Mouse (Mus musculus): ENCODE results near the gene Zdhhc16.
"Not testable (repeated sequence)": the region's sequence is repeated elsewhere in the genome, so short reads cannot be mapped to it uniquely, and the experiment has no call there.

Zdhhc16 gene

DNA sequence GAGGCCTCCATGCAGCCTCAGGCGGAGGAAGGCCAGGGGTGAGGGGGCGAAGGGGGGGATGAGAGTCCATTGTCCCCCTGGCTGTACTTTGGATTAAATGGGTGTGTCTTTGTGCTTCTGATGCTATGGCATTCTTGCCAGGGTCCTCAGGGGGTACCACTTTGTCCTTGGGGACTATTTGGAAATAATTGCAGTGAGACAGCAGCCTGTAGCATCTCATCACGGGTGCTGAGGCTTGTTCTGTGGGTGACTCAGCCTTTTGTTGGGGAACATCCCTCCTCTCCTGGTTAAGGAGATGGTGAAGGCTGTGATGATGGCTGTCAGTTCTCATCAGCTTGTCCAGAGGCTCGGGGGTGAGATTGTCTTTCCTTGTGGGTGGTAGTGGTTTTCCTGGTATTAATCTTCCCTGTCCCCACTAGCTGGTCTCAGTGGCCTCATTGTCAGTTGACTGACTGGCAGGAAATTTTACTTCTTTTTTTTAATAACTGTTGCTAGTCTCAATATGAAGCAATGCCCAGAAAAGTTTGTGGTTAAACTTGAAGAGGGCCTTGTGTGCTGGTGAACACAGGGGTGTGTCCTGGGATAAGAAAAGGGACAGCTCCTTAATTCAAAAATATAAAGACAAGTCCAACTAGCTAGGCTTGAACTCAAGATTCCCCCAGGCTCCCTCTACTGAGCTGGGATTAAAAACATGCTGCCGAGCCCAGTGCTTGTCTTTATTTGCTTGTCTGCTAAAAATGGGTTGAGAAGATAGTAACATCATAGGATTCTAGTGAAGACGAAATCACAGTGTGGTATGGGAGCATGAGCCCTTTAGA, 19.3 kb upstream of the Zdhhc16 start:
- DNase-seq (ENCODE audit: low spot score): no peak

DNA sequence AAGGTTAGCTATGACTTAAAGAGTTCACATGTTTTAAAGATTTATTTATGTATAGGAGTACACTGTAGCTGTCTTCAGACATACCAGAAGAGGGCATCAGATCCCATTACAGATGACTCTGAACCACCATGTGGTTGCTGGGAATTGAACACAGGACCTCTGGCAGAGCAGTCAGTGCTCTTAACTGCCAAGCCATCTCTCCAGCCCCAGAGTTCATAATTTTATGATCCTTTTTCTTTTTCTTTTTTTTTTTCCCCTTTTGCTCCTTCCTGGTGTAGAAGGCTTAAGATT, 18.7 kb upstream of the Zdhhc16 start:
- DNase-seq (ENCODE audit: low spot score): not testable (repeated sequence)

DNA sequence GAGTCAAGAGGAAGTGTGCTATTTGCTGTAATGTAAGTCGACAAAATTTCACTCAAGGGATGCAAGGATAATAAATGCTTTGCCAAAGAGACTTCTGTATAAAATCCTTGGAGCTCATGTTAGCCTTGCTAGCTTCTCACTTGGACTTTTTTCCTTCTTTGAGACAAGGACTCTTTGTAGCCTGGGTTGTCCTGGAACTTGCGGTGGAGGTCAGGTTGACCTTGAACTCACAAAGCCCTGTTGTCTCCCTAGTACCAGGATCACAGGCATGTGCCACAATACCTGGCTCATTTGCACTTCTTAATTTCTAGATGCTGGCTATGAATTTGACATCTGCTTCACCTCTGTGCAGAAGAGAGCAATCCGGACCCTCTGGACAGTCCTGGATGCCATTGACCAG, 18.0 kb upstream of the Zdhhc16 start:
- DNase-seq (ENCODE audit: low spot score): no peak

DNA sequence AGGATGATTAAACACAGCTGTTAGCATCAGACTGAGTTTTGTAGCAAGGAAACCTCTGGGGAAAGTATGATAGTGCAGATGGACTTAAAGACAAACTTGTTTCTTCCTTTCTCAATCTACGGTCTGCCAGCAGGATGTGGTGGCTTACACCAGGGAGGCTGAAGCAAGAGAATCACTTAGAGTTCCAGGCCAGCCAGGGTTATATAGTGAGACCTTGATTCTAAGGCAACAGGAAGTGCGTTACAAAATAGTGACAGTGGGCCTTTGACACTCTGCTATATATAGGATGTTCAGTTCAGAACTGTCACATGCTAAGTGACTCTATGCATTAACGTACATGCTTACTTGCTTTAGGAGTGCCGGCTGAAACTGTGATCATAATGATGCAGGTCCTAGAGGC, 16.4 kb upstream of the Zdhhc16 start:
- no peak for DNase-seq (ENCODE audit: low spot score)

GRCm38 (mm10) chr19:41919471-41919870, 13.8 kb upstream of the Zdhhc16 start:
- no peak for DNase-seq (ENCODE audit: low spot score)

GRCm38 (mm10) chr19:41920412-41921067, 12.7 kb upstream of the Zdhhc16 start:
- no peak for DNase-seq (ENCODE audit: low spot score)

- DNase-seq (ENCODE audit: low spot score): peak; percentile 7
Observed at GRCm38 (mm10) chr19:41932686-41933085, 594 bp upstream of the Zdhhc16 start.

DNA sequence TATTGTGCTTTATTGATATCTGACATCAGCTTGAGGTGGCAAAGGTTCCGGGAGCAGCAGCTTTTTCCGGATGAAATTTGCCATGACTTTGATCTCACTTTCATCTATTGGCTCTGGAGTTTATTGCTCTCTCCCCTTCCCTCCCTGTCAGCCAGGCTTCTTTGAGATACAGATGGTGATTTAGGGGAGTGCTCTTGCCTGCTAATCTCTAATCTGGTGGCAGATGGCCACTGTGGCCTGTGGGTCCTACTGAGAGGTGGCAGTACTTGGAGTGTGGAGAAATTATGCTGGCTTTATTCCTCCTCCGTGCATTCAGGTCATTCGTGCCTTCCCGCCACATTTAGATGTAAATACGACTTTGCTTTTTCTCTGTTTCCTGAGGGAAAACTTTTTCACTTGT, 844 bp downstream of the Zdhhc16 start:
- DNase-seq (ENCODE audit: low spot score): no peak

DNA sequence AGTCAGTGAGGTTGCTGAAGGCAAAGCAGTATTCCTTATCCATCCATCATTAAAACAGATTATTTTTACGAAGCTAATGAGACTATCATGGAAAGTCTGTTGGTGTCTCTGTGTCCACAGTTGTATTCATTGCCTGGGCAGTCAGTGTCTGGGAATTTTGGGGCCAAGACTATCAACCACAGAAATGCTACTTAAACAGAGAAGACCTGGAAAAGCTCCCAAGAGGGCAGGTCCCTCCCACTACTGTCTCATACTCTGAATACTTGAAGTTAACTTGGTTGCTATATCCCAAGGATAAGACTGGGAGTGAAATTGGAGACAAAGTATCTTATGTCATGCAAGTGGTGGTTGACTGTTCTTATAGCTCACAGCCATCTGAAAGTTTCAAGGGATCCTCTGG, 2.6 kb downstream of the Zdhhc16 start:
- no peak for DNase-seq (ENCODE audit: low spot score)

GRCm38 (mm10) chr19:41938539-41938938, 5.3 kb downstream of the Zdhhc16 start:
- DNase-seq (ENCODE audit: low spot score): no peak

DNA sequence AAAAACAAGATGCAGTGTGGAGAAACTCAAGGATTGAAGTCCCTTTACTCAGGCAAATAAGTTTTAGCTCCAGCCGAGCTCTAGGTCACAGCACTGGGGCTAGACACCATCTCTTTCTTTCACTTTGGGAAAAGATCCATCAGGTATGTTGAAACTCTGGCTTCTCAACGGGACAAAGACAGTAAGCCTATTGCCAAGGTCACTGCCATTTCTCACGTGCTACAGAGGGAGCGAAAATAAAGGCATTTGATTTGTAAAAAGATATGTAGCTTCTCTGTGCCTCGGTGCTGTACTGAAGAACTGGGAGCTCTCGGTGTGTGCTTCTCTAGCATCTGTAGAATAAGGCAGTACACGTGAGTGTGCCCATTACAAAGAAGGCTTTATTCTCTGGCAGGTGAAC, 10.6 kb downstream of the Zdhhc16 start:
- DNase-seq (ENCODE audit: low spot score): no peak

DNA sequence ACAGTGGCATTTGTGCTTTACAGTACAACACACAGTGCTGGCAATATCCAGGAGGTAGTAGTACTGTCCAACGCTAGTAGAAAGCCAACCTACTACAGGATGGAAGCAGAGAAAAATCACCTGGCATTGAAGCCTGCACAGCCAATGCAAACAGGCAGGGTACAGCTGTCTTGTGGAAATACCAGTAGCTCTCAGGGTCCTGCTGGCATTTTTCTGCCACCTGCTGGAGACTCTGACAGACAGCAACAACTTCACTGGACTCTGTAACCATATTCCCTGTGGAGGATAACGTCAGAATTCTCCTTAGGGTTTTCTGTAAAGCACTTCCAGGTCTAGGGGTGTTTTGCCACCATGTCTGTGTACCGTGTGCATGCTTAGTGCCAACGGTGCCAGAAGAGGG, 19.0 kb downstream of the Zdhhc16 start:
- no peak for DNase-seq (ENCODE audit: low spot score)

DNA sequence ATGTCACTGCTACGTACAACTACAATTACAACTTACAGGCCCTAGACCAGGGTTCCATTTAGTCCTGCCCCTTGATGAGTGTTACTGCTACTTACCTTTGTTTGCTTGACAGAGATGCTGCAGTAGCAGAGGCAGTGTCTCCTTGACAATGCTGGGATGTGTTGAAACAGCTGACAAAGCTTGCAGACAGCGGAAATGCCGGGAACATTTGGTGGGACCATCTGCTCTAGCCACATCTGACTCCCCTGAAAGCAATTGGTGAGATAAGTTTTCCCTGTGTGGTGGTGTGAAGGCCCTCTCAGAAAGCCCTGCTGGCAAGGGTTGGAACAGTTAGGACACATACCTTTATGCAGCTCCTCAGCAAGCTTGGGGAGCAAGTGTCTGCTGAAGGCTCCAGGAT, 20.3 kb downstream of the Zdhhc16 start:
- DNase-seq (ENCODE audit: low spot score): no peak

DNA sequence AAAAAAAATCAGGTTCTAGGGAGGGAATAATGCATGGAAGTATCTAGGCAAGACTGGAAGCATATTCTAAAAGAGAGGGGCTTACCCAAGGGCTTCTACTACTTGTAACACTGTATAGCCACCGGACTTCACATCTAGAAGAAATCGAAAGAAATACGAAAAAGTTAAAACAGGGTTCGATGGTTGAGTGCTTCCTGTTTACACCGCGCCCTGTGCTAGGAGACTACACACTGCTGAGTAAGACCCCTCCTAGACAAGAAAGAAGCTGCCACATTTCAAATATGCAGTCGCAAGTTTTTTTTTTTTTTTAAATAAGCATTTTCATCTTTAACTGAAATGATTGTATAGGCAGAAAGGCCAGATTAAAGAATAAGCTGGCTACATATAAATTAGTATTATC, 36.3 kb downstream of the Zdhhc16 start:
- no peak for DNase-seq (ENCODE audit: low spot score)

GRCm38 (mm10) chr19:41973891-41974794, 40.9 kb downstream of the Zdhhc16 start:
- DNase-seq (ENCODE audit: low spot score): no peak

GRCm38 (mm10) chr19:41980422-41980818, 47.1 kb downstream of the Zdhhc16 start:
- no peak for DNase-seq (ENCODE audit: low spot score)

- peak; percentile 99 for DNase-seq (ENCODE audit: low spot score)
Observed at GRCm38 (mm10) chr19:41980819-41981594, 47.7 kb downstream of the Zdhhc16 start, which contains the start of gene Mms19. Gene Mms19, minus strand, starts transcription at chr19:41981157.

DNA sequence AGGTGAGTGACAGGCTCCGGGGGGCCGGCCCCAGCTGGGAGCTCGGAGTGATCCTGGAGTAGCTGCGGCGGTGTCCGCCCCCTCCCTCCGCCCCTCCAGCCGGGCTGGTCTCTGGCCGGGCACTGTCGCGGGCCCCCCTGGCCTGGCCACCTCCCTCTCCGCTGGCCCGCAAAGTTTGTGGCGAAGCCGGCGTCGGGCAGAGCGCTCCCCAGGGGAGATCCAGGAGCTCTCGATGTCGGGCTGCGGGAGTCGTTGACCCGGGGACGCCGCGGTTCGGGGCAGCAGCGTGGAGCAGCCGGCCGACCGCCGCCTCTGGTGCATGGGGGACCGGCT, 48.3 kb downstream of the Zdhhc16 start, which contains the start of gene Ubtd1:
Gene Ubtd1, plus strand, starts transcription at position 169 of the 333 bp plus-strand sequence.
- no peak for DNase-seq (ENCODE audit: low spot score)

- DNase-seq (ENCODE audit: low spot score): no peak
Observed at GRCm38 (mm10) chr19:41981931-41982790, 48.9 kb downstream of the Zdhhc16 start.

DNA sequence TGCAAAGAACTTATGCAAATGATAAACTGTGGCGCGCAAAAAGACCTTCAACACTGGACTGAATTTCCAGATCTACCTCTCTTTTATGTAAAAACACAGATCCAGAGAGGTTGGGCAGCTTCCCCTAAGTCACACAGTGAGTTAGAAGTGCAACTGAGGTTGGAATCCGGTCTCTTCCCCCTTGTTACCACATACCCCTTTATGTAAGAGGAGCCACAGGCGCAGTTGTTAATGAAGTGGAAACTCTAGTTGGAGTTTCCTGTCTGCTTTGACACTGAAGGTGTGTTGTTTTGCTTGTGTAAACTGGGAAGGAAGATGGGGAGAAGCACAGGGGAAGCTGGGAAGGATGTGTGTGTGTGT, 49.5 kb downstream of the Zdhhc16 start:
- DNase-seq (ENCODE audit: low spot score): no peak

GRCm38 (mm10) chr19:41985994-41986393, 52.7 kb downstream of the Zdhhc16 start:
- no peak for DNase-seq (ENCODE audit: low spot score)
